Mouse (Mus musculus) hindbrain, embryonic 12.5 days (tissue): ENCODE measurements around the gene Ubtd1. TPM values are rescaled to one million over a fixed set of nuclear protein-coding genes. Genes with fewer than 3 reads are reported as not detected.

Experiments used
- ATAC-seq: fragments of 200-750 bp; cut with Nextera tagmentation; 2 replicates; pipeline ENCODE4 v1.8.0; 2017; ENCODE audit warnings: moderate TSS enrichment; ENCODE audit not compliant: low FRiP score
- H3K27ac ChIP-seq: fragments of 300-500 bp; sonication (generic); 2 replicates; pipeline ENCODE4 v1.5.1; 2016; ENCODE audit warnings: mild to moderate bottlenecking
- H3K27me3 ChIP-seq: fragments of 300-500 bp; sonication (generic); 2 replicates; pipeline ENCODE4 v1.6.1; 2016; ENCODE audit warnings: mild to moderate bottlenecking
- H3K36me3 ChIP-seq: fragments of 300-500 bp; sonication (generic); 2 replicates; pipeline ENCODE4 v1.6.1; 2016; ENCODE audit warnings: mild to moderate bottlenecking
- H3K4me1 ChIP-seq: fragments of 300-500 bp; sonication (generic); 2 replicates; pipeline ENCODE4 v1.6.1; 2016
- H3K4me2 ChIP-seq: fragments of 300-500 bp; sonication (generic); replicated peaks from 2 replicates; pipeline ENCODE4 v1.6.1; 2016; ENCODE audit warnings: mild to moderate bottlenecking
- H3K4me3 ChIP-seq: fragments of 300-500 bp; sonication (generic); 2 replicates; pipeline ENCODE4 v1.5.1; 2016; ENCODE audit warnings: mild to moderate bottlenecking
- H3K9ac ChIP-seq: fragments of 300-500 bp; sonication (generic); 2 replicates; pipeline ENCODE4 v1.6.1; 2016; ENCODE audit warnings: mild to moderate bottlenecking, moderate library complexity
- H3K9me3 ChIP-seq: fragments of 300-500 bp; sonication (generic); replicated peaks from 2 replicates; pipeline ENCODE4 v1.6.1; 2016; ENCODE audit warnings: mild to moderate bottlenecking
- WGBS: fragments of 180-500 bp; shearing (Covaris S2); methylation state at CpG from one replicate; pipeline ENCODE4 v1.1.7; 2016; 5-methylcytosine and 5-hydroxymethylcytosine counted together
- polyA plus RNA-seq: library from polyadenylated mRNA; unstranded; fragments of >200 nt; fragmentation: Nextera tagmentation; extraction: Ambion mirVana; gene quantifications from 2 replicates; pipeline ENCODE4 v1.2.1, GENCODE M21; 2016

The Ubtd1 gene
- polyA plus RNA-seq, 1 experiment from 2014 or later, result 15.9 TPM

DNA sequence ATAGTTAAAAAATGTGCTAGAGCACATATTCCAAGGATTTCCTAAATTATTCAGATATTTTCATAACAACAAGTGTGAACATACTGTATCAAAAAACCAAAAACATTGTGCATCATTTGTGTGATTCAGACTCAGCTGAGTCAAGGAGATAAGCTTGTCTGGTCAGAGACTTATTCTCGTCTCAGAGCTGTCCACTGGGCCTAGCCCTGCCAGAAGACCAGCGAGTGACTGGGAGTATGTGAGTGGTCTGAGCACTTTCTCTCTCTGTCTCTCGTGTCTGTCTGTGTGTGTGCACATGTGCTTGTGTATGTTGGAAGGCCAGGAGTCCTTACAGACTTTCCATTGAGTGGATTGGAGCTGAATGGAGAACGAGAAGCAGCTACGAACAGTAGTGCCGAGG lies 33.4 kb downstream of the Ubtd1 start:
- Histone ChIP-seq H3K4me1 (peaks cover 29% of the 10 kb centered on the region), H3K4me3 (no peak overlapping the region), H3K27ac (no peak overlapping the region), H3K9ac (no peak overlapping the region), H3K36me3 (no peaks in the 10 kb centered on the region), H3K4me2 (no peak overlapping the region), H3K9me3 (no peaks in the 10 kb centered on the region), H3K27me3 (no peaks in the 10 kb centered on the region)
- no peak for ATAC-seq
- WGBS, result 82% methylated on average over 6 of the region's 6 CpGs

- H3K27ac ChIP-seq, result no peak overlapping the region
- H3K4me1 ChIP-seq, result peaks cover 22% of the 10 kb centered on the region
- H3K27me3 ChIP-seq, result no peaks in the 10 kb centered on the region
- H3K9ac ChIP-seq, result no peak overlapping the region; the same call in 1 of the 2 replicates
- no peaks in the 10 kb centered on the region for H3K9me3 ChIP-seq
- H3K4me2 ChIP-seq, result no peak overlapping the region
- no peak for ATAC-seq
- no peak overlapping the region for H3K4me3 ChIP-seq
- no peaks in the 10 kb centered on the region for H3K36me3 ChIP-seq
- 73% methylated on average over 4 of the region's 4 CpGs for WGBS
These were observed 34.7 kb downstream of the Ubtd1 start for GRCm38 (mm10) chr19:42016251-42016650.

GRCm38 (mm10) chr19:42016840-42017239 lies 35.3 kb downstream of the Ubtd1 start:
- Histone ChIP-seq H3K9ac (no peak overlapping the region), H3K4me1 (peaks cover 23% of the 10 kb centered on the region), H3K27me3 (no peaks in the 10 kb centered on the region), H3K4me3 (no peak overlapping the region), H3K9me3 (no peaks in the 10 kb centered on the region), H3K36me3 (no peaks in the 10 kb centered on the region), H3K27ac (no peak overlapping the region), H3K4me2 (no peak overlapping the region)
- 68% methylated on average over 5 of the region's 5 CpGs for WGBS
- no peak for ATAC-seq

DNA sequence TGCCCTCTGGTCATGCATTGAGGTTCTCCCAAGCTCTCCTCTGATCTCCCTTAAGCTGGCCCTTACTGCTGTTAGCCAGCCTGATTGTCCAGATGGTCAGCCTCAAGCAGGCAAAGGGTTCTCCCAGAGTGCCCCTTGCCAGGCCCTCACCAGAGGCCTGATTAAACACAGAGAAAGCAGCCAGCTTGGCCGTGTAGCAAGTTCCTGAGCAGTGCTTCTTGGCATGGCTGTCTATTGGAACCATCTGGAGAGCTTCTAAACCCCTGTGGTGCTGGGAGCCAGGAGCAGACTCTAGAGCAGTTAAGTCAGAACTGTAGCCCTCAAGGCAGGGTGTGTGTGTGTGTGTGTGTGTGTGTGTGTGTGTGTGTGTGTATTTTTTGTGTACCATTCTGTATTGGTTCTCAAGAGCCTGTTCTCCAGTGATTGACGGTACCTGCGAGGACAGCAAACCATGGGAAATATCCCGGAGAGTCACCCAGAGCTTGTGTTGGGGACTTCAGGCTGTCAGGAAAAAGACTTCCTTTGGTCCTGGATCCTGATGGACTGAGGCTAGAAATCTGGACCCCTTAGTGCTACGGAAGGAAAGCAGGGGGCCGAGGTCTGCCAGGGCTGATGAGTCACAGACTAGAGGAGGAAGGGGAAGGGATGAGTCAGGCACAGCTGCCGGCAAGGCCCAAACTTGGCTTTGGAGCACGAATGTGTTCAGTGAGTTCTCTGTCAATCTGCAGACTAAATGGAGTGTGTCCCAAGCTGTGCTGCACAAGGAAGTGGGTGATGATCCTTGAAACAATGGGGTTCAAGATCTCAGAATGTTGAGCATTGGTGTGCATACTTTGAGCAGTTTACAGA lies 36.1 kb downstream of the Ubtd1 start:
- Histone ChIP-seq H3K36me3 (no peaks in the 10 kb centered on the region), H3K4me3 (no peak overlapping the region), H3K27me3 (no peaks in the 10 kb centered on the region), H3K27ac (peak overlapping the region; percentile 9; the same call in 1 of the 2 replicates), H3K9me3 (no peaks in the 10 kb centered on the region), H3K4me2 (no peak overlapping the region), H3K9ac (no peak overlapping the region), H3K4me1 (peaks cover 26% of the 10 kb centered on the region)
- WGBS, result 78% methylated on average over 8 of the region's 8 CpGs
- ATAC-seq, result no peak

- 32% methylated on average over 4 of the region's 4 CpGs for WGBS
- Histone ChIP-seq H3K9ac (no peak overlapping the region), H3K27me3 (no peaks in the 10 kb centered on the region), H3K4me3 (no peak overlapping the region), H3K4me2 (no peak overlapping the region), H3K36me3 (no peaks in the 10 kb centered on the region), H3K27ac (0 out of 2 replicates have a peak overlapping the region, but pooled peaks have one; percentile 19), H3K4me1 (peaks cover 26% of the 10 kb centered on the region), H3K9me3 (no peaks in the 10 kb centered on the region)
- no peak for ATAC-seq
These were observed 37.5 kb downstream of the Ubtd1 start for GRCm38 (mm10) chr19:42019011-42019522.

DNA sequence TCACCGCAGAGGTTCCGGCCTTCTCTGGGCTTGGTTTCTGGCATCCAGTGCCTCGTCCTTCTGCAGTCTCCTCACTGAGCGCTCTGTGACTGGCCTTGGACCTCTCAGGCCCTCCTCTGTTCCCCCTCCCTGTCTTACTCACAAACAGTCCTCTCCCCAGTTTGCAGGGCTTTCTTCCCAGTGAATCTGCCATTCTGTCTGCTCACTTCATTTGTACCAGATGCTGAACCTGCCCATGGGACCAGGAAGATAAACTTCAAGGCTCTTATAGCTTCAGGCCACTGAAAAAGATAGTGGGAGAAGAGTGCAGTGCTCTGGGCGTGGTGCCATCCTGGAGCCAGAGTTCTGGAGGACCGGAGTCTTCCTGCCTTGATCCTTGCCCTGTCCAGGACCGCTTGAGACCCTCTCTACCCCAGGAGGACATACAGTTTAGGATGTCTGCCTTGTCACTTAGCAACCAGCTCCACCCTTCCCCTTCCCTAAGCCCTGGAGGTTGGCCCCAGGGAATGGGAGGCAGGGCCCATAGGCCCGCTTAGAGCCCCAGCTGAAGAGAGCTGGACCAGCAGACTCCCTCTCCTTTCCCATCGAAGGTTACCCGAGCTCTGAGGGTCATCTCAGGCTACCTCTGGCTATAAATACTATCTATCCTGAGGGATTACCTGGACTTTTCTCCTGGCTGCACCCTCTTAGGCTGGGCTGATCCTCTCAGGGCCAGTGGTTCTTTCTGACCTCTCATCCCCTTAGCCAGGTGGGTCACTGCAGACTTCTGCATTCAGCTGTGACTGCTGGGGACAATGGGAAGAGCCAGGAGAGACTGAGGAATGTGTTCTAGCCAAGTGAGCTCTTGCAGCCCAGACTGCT lies 40.3 kb downstream of the Ubtd1 start:
- H3K4me1 ChIP-seq, result peaks cover 13% of the 10 kb centered on the region
- H3K4me3 ChIP-seq, result no peak overlapping the region
- no peak overlapping the region for H3K9ac ChIP-seq
- no peaks in the 10 kb centered on the region for H3K36me3 ChIP-seq
- H3K27ac ChIP-seq, result no peak overlapping the region
- H3K27me3 ChIP-seq, result no peaks in the 10 kb centered on the region
- H3K9me3 ChIP-seq, result no peaks in the 10 kb centered on the region
- ATAC-seq, result no peak
- no peak overlapping the region for H3K4me2 ChIP-seq
- 64% methylated on average over 10 of the region's 10 CpGs for WGBS

- Histone ChIP-seq H3K9me3 (no peaks in the 10 kb centered on the region), H3K4me3 (no peak overlapping the region), H3K27ac (no peak overlapping the region), H3K36me3 (no peaks in the 10 kb centered on the region), H3K4me2 (no peak overlapping the region), H3K4me1 (peaks cover 7% of the 10 kb centered on the region), H3K9ac (no peak overlapping the region), H3K27me3 (no peaks in the 10 kb centered on the region)
- 76% methylated on average over 2 of the region's 2 CpGs for WGBS
- ATAC-seq, result no peak
These were observed 40.9 kb downstream of the Ubtd1 start for GRCm38 (mm10) chr19:42022542-42022848.

GRCm38 (mm10) chr19:42026158-42026557 lies 44.6 kb downstream of the Ubtd1 start:
- H3K4me3 ChIP-seq, result no peak overlapping the region
- peaks cover 4% of the 10 kb centered on the region; the same call in 1 of the 2 replicates for H3K4me1 ChIP-seq
- no peak for ATAC-seq
- H3K27me3 ChIP-seq, result no peaks in the 10 kb centered on the region
- 11% methylated on average over 5 of the region's 5 CpGs for WGBS
- no peaks in the 10 kb centered on the region for H3K36me3 ChIP-seq
- no peak overlapping the region for H3K9ac ChIP-seq
- H3K27ac ChIP-seq, result no peak overlapping the region
- H3K9me3 ChIP-seq, result no peaks in the 10 kb centered on the region
- no peak overlapping the region for H3K4me2 ChIP-seq

- no peak for ATAC-seq
- 81% methylated on average over 5 of the region's 5 CpGs for WGBS
- Histone ChIP-seq H3K4me2 (no peak overlapping the region), H3K36me3 (peaks cover 10% of the 10 kb centered on the region; the same call in 1 of the 2 replicates), H3K27ac (no peak overlapping the region), H3K4me1 (peaks cover 13% of the 10 kb centered on the region), H3K4me3 (no peak overlapping the region), H3K9me3 (no peaks in the 10 kb centered on the region), H3K9ac (no peak overlapping the region), H3K27me3 (no peaks in the 10 kb centered on the region)
These were observed 49.5 kb downstream of the Ubtd1 start for GRCm38 (mm10) chr19:42031112-42031511.

GRCm38 (mm10) chr19:42033611-42034010 lies 52.0 kb downstream of the Ubtd1 start:
- H3K27ac ChIP-seq, result no peak overlapping the region
- H3K36me3 ChIP-seq, result peaks cover 10% of the 10 kb centered on the region; the same call in 1 of the 2 replicates
- WGBS, result 78% methylated on average over 14 of the region's 14 CpGs
- no peak overlapping the region for H3K9ac ChIP-seq
- H3K4me1 ChIP-seq, result peaks cover 13% of the 10 kb centered on the region
- no peak overlapping the region for H3K4me3 ChIP-seq
- 0 out of 2 replicates have a peak, but pooled peaks cover 3% of the 10 kb centered on the region for H3K27me3 ChIP-seq
- H3K4me2 ChIP-seq, result no peak overlapping the region
- no peak for ATAC-seq
- H3K9me3 ChIP-seq, result no peaks in the 10 kb centered on the region

DNA sequence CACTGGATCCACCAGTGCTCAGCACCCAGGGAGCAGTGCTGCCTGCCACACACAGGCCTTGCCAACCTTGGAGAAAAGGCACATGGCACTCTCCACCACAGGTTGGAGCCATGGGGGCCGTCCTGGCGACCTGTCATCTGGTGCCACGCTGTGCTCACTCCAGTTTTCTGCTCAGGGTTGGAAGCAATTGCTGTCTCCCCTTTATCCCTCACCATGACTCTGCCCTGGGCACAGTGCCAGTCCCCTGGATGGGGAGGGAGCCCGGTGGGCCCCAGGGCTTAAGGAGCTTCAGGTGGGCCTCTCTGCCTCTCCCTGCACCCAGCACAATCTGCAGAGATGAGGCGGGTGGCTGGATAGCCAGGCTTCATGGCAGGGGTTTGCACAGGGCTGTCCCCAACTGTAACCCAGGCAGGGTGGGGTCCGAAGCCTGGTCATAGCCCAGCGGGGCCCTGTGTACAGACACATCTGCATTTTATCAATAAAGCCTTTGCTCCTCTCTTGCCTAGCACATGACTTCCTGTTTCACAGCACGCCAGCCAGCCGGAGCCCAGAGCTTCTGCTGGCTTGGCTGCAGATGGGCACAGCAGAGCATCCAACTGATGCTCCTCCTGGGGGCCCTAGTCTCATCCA lies 52.7 kb downstream of the Ubtd1 start:
- Histone ChIP-seq H3K27me3 (0 out of 2 replicates have a peak, but pooled peaks cover 3% of the 10 kb centered on the region), H3K4me3 (no peak overlapping the region), H3K9me3 (no peaks in the 10 kb centered on the region), H3K9ac (0 out of 2 replicates have a peak overlapping the region, but pooled peaks have one; percentile 1), H3K27ac (0 out of 2 replicates have a peak overlapping the region, but pooled peaks have one; percentile 31), H3K36me3 (peaks cover 10% of the 10 kb centered on the region; the same call in 1 of the 2 replicates), H3K4me2 (no peak overlapping the region), H3K4me1 (peaks cover 13% of the 10 kb centered on the region)
- 72% methylated on average over 9 of the region's 9 CpGs for WGBS
- ATAC-seq, result no peak
